Mouse (Mus musculus): ENCODE results near the gene Elane. TPM values are rescaled to one million over a fixed set of nuclear protein-coding genes. Genes with fewer than 3 reads are reported as not detected.

Gene Elane
- polyA plus RNA-seq, 1 experiment, result not detected

DNA sequence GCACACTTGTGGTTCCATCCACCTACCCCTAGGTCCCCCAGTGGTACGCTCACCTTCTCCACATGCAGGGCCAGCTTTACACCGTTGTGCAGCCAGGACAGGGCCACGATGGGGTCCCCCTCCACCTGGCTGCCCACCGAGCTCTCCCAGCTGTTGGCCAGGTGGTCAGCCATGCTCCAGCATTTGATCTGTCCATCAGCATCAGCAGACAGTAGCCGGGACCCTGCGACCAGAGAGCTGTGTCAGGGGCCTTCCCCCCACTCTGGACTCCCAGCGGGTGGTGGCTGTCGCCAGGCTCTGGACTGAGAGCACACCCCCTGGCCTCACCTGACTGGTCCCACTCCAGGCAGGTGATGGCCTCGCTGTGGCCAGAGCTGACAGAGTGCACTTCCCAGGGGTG lies 20.7 kb downstream of the Elane start:
- Histone ChIP-seq H3K4me3 (ENCODE audit: low read depth, low read length) (no peak overlapping the region), H3K9ac (ENCODE audit: low read depth, poor library complexity, severe bottlenecking) (no peak overlapping the region), H3K27ac (ENCODE audit: insufficient read depth, low read length) (no peak overlapping the region), H3K4me1 (ENCODE audit: control insufficient read depth, insufficient read depth, low read length) (no peaks in the 10 kb centered on the region), H3K27me3 (ENCODE audit: control insufficient read depth, insufficient read depth, low read length, poor library complexity, severe bottlenecking) (no peaks in the 10 kb centered on the region), H3K36me3 (ENCODE audit: control insufficient read depth, insufficient read depth, low read length, poor library complexity, severe bottlenecking) (no peaks in the 10 kb centered on the region), H3K9me3 (replicated peaks; ENCODE audit: control insufficient read depth, insufficient read depth, low read length, poor library complexity, severe bottlenecking) (no peaks in the 10 kb centered on the region)
- no peak for TF ChIP-seq CTCF (IDR thresholded peaks at IDR 0.05; ENCODE audit: low read depth, low read length)
- no peak for TF ChIP-seq EP300 (IDR thresholded peaks at IDR 0.05; ENCODE audit: insufficient read depth, low read depth, low read length)
- TF ChIP-seq POLR2A (IDR thresholded peaks at IDR 0.05; ENCODE audit: insufficient read depth, low read length), result no peak

DNA sequence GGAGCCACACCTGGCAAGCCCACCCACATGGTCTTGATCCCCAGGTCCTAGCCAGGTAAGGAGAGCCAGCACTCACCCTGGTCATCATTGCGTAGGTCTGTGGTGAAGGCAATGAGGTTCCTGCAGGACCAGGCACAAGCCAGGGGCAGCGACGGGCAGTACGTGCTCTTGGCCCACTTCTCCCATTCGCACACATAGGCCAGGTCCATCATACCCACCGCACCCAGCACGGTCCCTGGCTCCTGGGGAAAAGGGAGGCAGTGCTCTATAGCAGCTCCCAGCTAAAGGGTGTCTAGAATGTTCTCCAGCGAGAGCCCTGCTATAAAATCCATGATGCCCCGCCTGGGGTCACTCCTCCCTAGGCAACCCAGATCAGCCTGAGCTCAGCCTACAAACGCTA lies 21.4 kb downstream of the Elane start:
- no peak overlapping the region for H3K4me3 ChIP-seq (ENCODE audit: low read depth, low read length)

DNA sequence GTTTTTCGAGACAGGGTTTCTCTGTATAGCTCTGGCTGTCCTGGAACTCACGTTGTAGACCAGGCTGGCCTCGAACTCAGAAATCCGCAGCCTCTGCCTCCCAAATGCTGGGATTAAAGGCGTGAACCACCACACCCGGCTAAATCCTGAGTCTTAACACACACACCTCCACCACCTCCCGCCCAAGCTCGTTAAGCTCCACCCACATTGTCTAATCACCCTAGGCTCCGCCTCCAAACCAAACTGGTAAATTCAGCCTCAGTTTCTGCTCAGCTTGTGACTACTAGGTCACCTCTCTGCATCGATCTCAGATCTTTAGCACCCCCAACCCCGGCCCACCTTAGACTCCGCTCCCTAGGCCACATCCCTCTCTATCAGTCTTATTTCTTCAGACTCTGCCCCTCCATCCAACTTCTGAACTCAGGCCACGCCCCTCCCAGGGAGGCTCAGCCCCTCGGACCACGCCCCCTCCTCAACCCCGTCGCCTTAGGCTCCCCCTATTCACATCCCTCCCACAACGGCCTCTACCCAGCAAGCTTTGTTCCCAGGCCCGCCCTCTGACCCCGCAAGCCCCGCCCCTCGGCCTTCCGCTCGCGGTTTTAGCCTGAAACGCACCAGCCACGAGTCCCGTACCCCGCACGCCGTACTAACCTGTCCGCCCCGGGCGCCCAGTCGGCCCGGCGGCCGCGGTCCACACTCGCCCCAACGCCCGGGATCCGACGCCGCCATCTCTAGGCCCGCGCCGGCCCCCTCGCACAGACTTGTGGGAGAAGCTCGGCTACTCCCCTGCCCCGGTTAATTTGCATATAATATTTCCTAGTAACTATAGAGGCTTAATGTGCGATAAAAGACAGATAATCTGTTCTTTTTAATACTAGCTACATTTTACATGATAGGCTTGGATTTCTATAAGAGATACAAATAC lies 22.4 kb downstream of the Elane start, which contains the start of gene Med16:
TSS of gene Med16 (minus strand) at position 757 of the 925 bp plus-strand sequence.
- no peaks in the 10 kb centered on the region for H3K27me3 ChIP-seq (ENCODE audit: control insufficient read depth, insufficient read depth, low read length, poor library complexity, severe bottlenecking)
- H3K9ac ChIP-seq (ENCODE audit: low read depth, poor library complexity, severe bottlenecking), result peak within 1 kb of the TSS; percentile 96
- no peak for TF ChIP-seq EP300 (IDR thresholded peaks at IDR 0.05; ENCODE audit: insufficient read depth, low read depth, low read length)
- TF ChIP-seq POLR2A (IDR thresholded peaks at IDR 0.05; ENCODE audit: insufficient read depth, low read length), result no peak
- TF ChIP-seq CTCF (IDR thresholded peaks at IDR 0.05; ENCODE audit: low read depth, low read length), result no peak
- peak within 1 kb of the TSS; percentile 84 for H3K27ac ChIP-seq (ENCODE audit: insufficient read depth, low read length)
- no peaks in the 10 kb centered on the region for H3K36me3 ChIP-seq (ENCODE audit: control insufficient read depth, insufficient read depth, low read length, poor library complexity, severe bottlenecking)
- peak within 1 kb of the TSS; percentile 94 for H3K4me3 ChIP-seq (ENCODE audit: low read depth, low read length)
- no peaks in the 10 kb centered on the region for H3K4me1 ChIP-seq (ENCODE audit: control insufficient read depth, insufficient read depth, low read length)
- H3K9me3 ChIP-seq (replicated peaks; ENCODE audit: control insufficient read depth, insufficient read depth, low read length, poor library complexity, severe bottlenecking), result no peaks in the 10 kb centered on the region

More for the DNA sequence above, 21.4 kb downstream of the Elane start:
- no peak overlapping the region for H3K9ac ChIP-seq (ENCODE audit: low read depth, poor library complexity, severe bottlenecking)
- no peaks in the 10 kb centered on the region for H3K36me3 ChIP-seq (ENCODE audit: control insufficient read depth, insufficient read depth, low read length, poor library complexity, severe bottlenecking)
- H3K27me3 ChIP-seq (ENCODE audit: control insufficient read depth, insufficient read depth, low read length, poor library complexity, severe bottlenecking), result no peaks in the 10 kb centered on the region
- H3K27ac ChIP-seq (ENCODE audit: insufficient read depth, low read length), result no peak overlapping the region
- TF ChIP-seq CTCF (IDR thresholded peaks at IDR 0.05; ENCODE audit: low read depth, low read length), result no peak
- no peak for TF ChIP-seq EP300 (IDR thresholded peaks at IDR 0.05; ENCODE audit: insufficient read depth, low read depth, low read length)
- no peak for TF ChIP-seq POLR2A (IDR thresholded peaks at IDR 0.05; ENCODE audit: insufficient read depth, low read length)
- H3K4me1 ChIP-seq (ENCODE audit: control insufficient read depth, insufficient read depth, low read length), result no peaks in the 10 kb centered on the region
- H3K9me3 ChIP-seq (replicated peaks; ENCODE audit: control insufficient read depth, insufficient read depth, low read length, poor library complexity, severe bottlenecking), result no peaks in the 10 kb centered on the region

DNA sequence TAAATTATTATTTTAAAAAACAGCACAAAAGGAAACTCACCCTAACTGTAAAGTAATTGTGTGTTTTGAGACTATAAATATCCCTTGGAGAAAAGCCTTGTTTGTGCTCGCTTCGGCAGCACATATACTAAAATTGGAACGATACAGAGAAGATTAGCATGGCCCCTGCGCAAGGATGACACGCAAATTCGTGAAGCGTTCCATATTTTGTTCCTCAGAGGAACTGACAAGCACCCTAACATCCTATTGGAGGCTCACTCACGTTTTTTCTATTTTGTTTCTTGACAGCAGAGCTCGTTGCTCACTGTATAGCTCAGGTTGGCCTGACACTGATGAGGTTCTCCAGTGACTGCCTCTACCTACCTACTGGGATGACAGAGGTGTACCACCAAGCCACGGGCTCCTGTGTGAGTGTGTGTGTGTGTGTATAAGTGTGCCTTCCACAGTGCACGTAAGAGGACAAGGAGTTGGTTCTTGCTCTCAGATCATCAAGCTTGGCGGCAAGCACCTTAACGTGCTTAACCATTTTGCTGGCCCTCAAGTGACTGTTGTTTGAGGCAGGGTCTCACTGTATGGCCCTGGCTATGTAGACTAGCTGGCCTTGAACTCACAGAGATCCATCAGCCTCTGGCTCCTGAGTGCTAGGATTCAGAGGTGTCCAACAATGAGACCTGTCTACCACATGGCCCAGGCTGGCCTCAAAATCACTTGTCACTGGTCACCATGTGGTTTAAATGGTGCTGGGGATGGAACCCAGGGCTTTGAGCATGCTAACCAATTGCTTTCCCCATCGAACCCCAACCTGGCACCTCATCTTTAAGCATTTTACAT lies 23.3 kb downstream of the Elane start:
- no peaks in the 10 kb centered on the region for H3K27me3 ChIP-seq (ENCODE audit: control insufficient read depth, insufficient read depth, low read length, poor library complexity, severe bottlenecking)
- no peaks in the 10 kb centered on the region for H3K36me3 ChIP-seq (ENCODE audit: control insufficient read depth, insufficient read depth, low read length, poor library complexity, severe bottlenecking)
- no peak overlapping the region for H3K9ac ChIP-seq (ENCODE audit: low read depth, poor library complexity, severe bottlenecking)
- H3K27ac ChIP-seq (ENCODE audit: insufficient read depth, low read length), result no peak overlapping the region
- no peak for TF ChIP-seq CTCF (IDR thresholded peaks at IDR 0.05; ENCODE audit: low read depth, low read length)
- no peak for TF ChIP-seq EP300 (IDR thresholded peaks at IDR 0.05; ENCODE audit: insufficient read depth, low read depth, low read length)
- TF ChIP-seq POLR2A (IDR thresholded peaks at IDR 0.05; ENCODE audit: insufficient read depth, low read length), result no peak
- H3K4me3 ChIP-seq (ENCODE audit: low read depth, low read length), result no peak overlapping the region
- H3K9me3 ChIP-seq (replicated peaks; ENCODE audit: control insufficient read depth, insufficient read depth, low read length, poor library complexity, severe bottlenecking), result no peaks in the 10 kb centered on the region
- no peaks in the 10 kb centered on the region for H3K4me1 ChIP-seq (ENCODE audit: control insufficient read depth, insufficient read depth, low read length)

DNA sequence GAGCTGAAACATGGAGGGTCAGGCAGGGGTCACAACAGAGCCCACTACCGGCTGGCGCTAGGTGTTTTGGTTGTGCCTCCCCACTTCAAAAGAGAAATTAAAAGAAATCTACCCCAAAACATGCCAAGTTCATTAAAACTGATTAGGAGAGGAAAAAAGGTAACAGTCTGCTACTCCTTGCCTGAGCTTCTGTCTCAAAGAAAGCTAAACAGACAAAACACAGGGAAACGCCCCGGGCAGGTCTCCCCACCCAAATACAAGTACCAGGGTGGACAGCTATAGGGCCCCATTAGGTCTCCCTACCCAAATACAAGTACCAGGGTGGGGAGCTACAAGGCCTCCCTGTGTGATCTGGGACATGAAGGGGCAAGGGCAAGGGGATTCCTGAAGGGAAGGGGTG lies 24.5 kb downstream of the Elane start, which contains the start of gene Gm26602:
TSS of gene Gm26602 (plus strand) at position 301 of the 400 bp plus-strand sequence.
- TF ChIP-seq CTCF (IDR thresholded peaks at IDR 0.05; ENCODE audit: low read depth, low read length) (no peak), POLR2A (IDR thresholded peaks at IDR 0.05; ENCODE audit: insufficient read depth, low read length) (no peak), EP300 (IDR thresholded peaks at IDR 0.05; ENCODE audit: insufficient read depth, low read depth, low read length) (no peak)
- Histone ChIP-seq H3K4me3 (ENCODE audit: low read depth, low read length) (no peak within 1 kb of the TSS), H3K9ac (ENCODE audit: low read depth, poor library complexity, severe bottlenecking) (no peak within 1 kb of the TSS), H3K27ac (ENCODE audit: insufficient read depth, low read length) (no peak within 1 kb of the TSS), H3K9me3 (replicated peaks; ENCODE audit: control insufficient read depth, insufficient read depth, low read length, poor library complexity, severe bottlenecking) (no peaks in the 10 kb centered on the region), H3K36me3 (ENCODE audit: control insufficient read depth, insufficient read depth, low read length, poor library complexity, severe bottlenecking) (no peaks in the 10 kb centered on the region), H3K4me1 (ENCODE audit: control insufficient read depth, insufficient read depth, low read length) (no peaks in the 10 kb centered on the region), H3K27me3 (ENCODE audit: control insufficient read depth, insufficient read depth, low read length, poor library complexity, severe bottlenecking) (no peaks in the 10 kb centered on the region)

Data from ES-Bruce4 (cell line).